Mouse (Mus musculus) liver, embryonic 15.5 days (tissue): ENCODE measurements at regions not wholly inside any gene's neighbourhood (a gene's known extent, or its start where the extent isn't known, plus 50 kb on each side); places are given as distances from the start of the nearest gene placed in this dataset.

ENCODE experiments used
- ATAC-seq: fragments of 200-750 bp; cut with Nextera tagmentation; 2 replicates; pipeline ENCODE4 v1.8.0; 2017; ENCODE audit warnings: moderate number of reproducible peaks, mild to moderate bottlenecking, moderate library complexity; ENCODE audit not compliant: insufficient read depth
- H3K27ac ChIP-seq: fragments of 300-500 bp; sonication (generic); replicated peaks from 2 replicates; pipeline ENCODE4 v1.5.1; 2015; ENCODE audit warnings: mild to moderate bottlenecking, inconsistent platforms
- H3K27me3 ChIP-seq: fragments of 300-500 bp; sonication (generic); 2 replicates; pipeline ENCODE4 v1.6.1; 2015; ENCODE audit warnings: mild to moderate bottlenecking, inconsistent platforms
- H3K36me3 ChIP-seq: fragments of 300-500 bp; sonication (generic); replicated peaks from 2 replicates; pipeline ENCODE4 v1.6.1; 2015; ENCODE audit warnings: moderate library complexity, mild to moderate bottlenecking, inconsistent platforms
- H3K4me1 ChIP-seq: fragments of 300-500 bp; sonication (generic); replicated peaks from 2 replicates; pipeline ENCODE4 v1.6.1; 2015; ENCODE audit warnings: inconsistent platforms
- H3K4me2 ChIP-seq: fragments of 300-500 bp; sonication (generic); 2 replicates; pipeline ENCODE4 v1.6.1; 2015; ENCODE audit warnings: moderate library complexity, mild to moderate bottlenecking, inconsistent platforms
- H3K4me3 ChIP-seq: fragments of 300-500 bp; sonication (generic); replicated peaks from 2 replicates; pipeline ENCODE4 v1.5.1; 2015; ENCODE audit warnings: mild to moderate bottlenecking, inconsistent platforms
- H3K9ac ChIP-seq: fragments of 300-500 bp; sonication (generic); 2 replicates; pipeline ENCODE4 v1.6.1; 2015; ENCODE audit warnings: moderate library complexity, mild to moderate bottlenecking, inconsistent platforms
- H3K9me3 ChIP-seq: fragments of 300-500 bp; sonication (generic); replicated peaks from 2 replicates; pipeline ENCODE4 v1.6.1; 2016; ENCODE audit warnings: inconsistent platforms
- WGBS: fragments of 180-500 bp; shearing (Covaris S2); methylation state at CpG from one replicate; pipeline ENCODE4 v1.1.7; 2015; ENCODE audit warnings: mixed read lengths; ENCODE audit not compliant: insufficient replicate concordance; 5-methylcytosine and 5-hydroxymethylcytosine counted together

DNA sequence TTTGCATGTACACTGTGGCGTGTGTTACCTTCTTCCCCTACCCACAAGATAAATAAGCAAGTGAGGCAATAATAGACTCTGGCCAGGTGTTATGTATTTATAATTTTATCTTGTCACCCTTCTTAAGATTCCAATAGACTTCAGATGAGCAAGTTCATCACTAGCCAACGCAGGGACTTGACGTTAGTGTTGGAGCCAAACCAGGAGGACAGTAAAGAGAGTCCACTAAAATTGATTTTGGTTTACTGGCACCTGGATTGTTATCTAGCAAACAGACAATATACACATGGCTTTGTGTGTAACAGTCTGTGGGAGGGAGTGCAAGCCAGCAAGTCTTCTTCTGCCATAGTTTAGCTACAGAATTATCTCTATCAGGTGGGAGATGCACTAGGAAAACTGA is 236.0 kb downstream of the Ndfip2 start:
- no peak overlapping the region for H3K4me2 ChIP-seq
- no peak overlapping the region for H3K27ac ChIP-seq
- H3K27me3 ChIP-seq: no peaks in the 10 kb centered on the region
- H3K9ac ChIP-seq: no peak overlapping the region
- ATAC-seq: no peak
- H3K4me3 ChIP-seq: no peak overlapping the region
- no peaks in the 10 kb centered on the region for H3K4me1 ChIP-seq
- no peaks in the 10 kb centered on the region for H3K9me3 ChIP-seq
- WGBS: 60% methylated on average over 3 of the region's 3 CpGs
- H3K36me3 ChIP-seq: no peaks in the 10 kb centered on the region

DNA sequence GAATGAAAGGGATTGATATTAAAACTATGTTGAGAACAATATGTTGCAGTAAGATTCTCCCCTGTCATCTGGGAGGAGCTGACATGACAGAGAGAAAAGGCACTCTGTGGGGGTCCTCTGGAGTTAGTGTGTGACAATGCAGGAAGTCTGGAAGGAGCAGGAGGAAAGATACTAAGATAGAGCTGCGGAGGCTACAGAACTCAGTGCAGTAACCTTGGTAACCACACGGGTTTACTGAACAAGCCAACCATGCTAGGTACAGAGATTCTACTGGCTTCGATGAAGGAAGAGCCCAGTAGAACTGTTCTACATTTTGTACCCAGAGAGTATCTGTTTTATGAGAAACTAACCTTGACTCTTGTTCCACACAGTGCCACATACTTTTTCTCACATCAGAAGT is 231.8 kb downstream of the Ndfip2 start:
- no peaks in the 10 kb centered on the region for H3K9me3 ChIP-seq
- H3K36me3 ChIP-seq: no peaks in the 10 kb centered on the region
- H3K4me3 ChIP-seq: no peak overlapping the region
- no peaks in the 10 kb centered on the region for H3K27me3 ChIP-seq
- H3K9ac ChIP-seq: no peak overlapping the region
- 32% methylated on average over 3 of the region's 3 CpGs for WGBS
- ATAC-seq: no peak
- H3K4me2 ChIP-seq: no peak overlapping the region
- H3K4me1 ChIP-seq: no peaks in the 10 kb centered on the region
- H3K27ac ChIP-seq: no peak overlapping the region

DNA sequence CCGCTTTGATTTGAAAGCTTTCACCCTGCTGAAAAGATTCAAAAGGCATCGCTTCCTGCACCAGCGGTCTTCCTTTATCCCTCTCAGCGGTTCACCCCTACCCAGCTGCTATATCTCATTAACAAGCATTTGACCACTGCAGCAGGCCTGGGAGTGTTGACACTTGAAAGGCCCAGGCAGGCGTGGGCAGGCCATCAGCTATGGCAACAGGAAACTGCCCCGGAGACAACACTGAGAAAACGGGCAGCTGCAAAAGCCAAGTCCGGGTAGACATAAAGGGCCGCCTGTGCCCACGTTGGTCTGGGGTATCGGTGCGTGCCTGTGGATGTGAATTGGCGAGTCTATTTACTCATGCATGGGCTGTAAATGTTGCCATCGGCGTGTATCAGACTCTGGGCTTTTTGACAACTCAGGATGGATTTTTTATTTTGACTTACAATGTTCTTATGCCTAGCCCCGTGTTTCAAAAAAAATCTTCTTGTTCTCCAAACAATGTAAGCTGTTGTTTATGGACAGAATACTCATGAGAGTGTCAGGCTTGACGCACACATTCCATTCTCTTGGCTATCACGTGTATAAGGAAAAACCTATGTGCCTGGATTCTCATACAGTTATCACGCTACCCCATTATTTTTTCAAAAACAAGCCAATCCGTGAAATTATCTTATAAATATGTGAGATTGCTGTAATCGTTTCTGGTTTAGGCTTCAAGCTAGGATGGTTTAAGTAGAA is 225.1 kb downstream of the Ndfip2 start:
- 16% methylated on average over 21 of the region's 21 CpGs for WGBS
- Histone ChIP-seq H3K9ac (no peak overlapping the region), H3K4me2 (peak overlapping the region; percentile 54), H3K27me3 (no peaks in the 10 kb centered on the region), H3K9me3 (no peaks in the 10 kb centered on the region), H3K27ac (no peak overlapping the region), H3K4me3 (peak overlapping the region; percentile 34), H3K36me3 (no peaks in the 10 kb centered on the region), H3K4me1 (no peaks in the 10 kb centered on the region)
- ATAC-seq: no peak

DNA sequence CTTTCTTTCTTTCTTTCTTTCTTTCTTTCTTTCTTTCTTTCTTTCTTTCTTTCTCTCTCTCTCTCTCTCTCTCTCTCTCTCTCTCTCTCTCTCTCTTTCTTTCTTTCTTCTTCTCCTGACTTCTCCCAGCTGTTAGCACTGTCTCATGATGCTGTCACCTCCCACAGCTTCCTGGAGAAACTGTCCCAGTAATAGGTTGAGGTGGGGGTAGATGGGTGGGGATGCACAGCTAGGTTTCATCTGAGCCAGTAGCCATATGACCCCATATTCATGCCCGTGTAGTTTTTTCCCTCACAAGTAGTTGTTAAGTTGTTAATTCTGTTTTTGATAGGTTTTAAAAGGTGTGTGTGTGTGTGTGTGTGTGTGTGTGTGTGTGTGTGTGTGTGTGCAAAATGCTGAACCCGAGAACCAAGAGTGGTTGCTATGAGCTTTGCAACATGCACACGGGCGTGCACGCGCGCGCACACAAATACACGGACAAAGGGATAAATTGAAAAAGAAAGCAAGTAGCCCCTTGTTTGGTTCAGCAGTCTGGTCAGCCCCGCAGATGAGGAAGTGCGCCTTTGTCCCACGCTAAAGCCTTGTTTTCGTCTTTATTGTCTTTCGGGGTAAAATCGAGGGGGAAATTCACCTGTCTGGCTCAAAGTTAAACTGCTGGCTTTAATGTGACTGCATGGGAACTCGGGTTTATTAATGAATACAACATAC is 224.4 kb downstream of the Ndfip2 start:
- Histone ChIP-seq H3K9ac (no peak overlapping the region), H3K4me3 (peak overlapping the region; percentile 34)

DNA sequence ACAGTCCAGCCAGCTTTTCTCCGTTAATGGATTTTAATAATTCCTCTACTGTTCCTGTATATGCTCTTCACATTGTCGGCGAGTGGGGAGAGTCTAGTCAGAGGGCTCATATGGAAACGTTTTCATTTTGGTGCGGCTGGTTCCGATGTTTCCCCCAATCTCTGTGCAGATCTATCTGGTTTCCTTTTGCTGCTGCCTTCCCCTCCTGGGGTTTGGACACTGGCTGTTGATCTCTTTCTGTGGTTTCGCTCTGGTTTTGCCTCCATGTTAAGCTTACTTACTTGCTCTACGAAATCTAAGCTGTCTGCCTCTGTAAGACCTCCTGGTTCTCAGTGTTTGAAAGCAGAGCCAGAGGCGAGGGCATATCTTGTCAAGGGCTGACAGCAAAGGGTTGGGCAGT is 221.7 kb downstream of the Ndfip2 start:
- Histone ChIP-seq H3K9ac (no peak overlapping the region), H3K4me1 (no peaks in the 10 kb centered on the region), H3K4me3 (no peak overlapping the region), H3K27me3 (no peaks in the 10 kb centered on the region), H3K36me3 (no peaks in the 10 kb centered on the region), H3K4me2 (peak overlapping the region; percentile 7; the same call in 1 of the 2 replicates), H3K27ac (no peak overlapping the region), H3K9me3 (no peaks in the 10 kb centered on the region)
- ATAC-seq: no peak
- WGBS: 15% methylated on average over 9 of the region's 9 CpGs

More for the DNA sequence above, 224.4 kb downstream of the Ndfip2 start:
- Histone ChIP-seq H3K4me2 (peak overlapping the region; percentile 54), H3K36me3 (no peaks in the 10 kb centered on the region), H3K9me3 (no peaks in the 10 kb centered on the region), H3K4me1 (no peaks in the 10 kb centered on the region), H3K27ac (no peak overlapping the region), H3K27me3 (no peaks in the 10 kb centered on the region)
- WGBS: 3% methylated on average over 16 of the region's 16 CpGs
- no peak for ATAC-seq

DNA sequence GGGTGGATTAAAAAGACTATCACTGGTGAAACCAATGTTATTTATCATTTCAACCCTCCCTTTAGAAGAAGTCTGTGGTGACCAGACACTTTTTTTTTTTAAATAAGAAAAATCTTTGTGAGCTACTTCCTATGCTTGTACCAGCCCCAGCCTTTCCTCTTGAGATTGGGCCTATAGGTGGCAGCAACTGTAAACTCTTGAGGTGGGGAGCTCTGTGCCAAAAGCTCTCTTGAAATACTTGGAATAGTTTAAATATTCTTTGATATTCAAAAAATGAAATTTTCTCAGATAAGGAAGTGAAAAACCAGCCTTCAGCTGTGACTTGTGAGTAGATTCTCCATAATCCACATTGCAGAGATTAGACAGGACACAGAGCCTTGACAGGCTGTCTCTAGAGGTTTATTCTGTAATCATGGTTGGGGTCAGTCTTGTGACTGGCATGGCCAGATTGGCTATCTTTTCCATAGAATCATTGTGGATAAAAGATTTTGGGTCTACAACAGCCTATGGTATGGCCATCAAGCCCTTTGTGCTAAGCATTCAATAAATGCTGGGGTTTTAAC is 216.7 kb downstream of the Ndfip2 start:
- H3K27ac ChIP-seq: no peak overlapping the region
- no peak overlapping the region for H3K9ac ChIP-seq
- H3K4me3 ChIP-seq: no peak overlapping the region
- no peaks in the 10 kb centered on the region for H3K36me3 ChIP-seq
- no peaks in the 10 kb centered on the region for H3K9me3 ChIP-seq
- no peak overlapping the region for H3K4me2 ChIP-seq
- no peaks in the 10 kb centered on the region for H3K4me1 ChIP-seq
- no peaks in the 10 kb centered on the region for H3K27me3 ChIP-seq
- no peak for ATAC-seq

DNA sequence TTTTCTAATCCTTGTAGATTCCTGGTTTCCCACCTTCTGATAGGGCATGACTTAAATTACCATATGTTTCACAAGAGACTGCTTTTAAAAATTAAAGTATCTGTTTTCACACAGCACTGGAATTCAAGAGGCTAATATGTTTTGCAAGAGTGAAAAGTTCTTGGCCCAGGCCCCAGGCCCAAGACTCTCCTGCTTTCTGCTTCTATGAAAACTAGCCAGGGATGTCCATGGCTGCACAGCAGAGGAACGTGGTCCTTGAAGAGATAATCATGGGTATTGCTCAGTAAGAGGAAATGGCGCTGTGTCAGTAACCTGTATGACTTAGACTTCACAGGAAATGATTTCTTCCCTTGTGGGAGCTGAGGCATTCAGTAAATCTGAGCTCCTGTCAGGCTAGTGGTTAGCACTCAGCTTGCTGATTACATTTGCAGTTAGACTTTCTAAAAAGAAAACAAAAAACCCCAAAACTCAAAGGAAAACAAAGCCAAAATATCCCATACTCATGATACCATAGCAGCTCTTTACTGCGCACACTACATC is 190.6 kb downstream of the Ndfip2 start:
- WGBS: 30% methylated on average over 3 of the region's 3 CpGs

DNA sequence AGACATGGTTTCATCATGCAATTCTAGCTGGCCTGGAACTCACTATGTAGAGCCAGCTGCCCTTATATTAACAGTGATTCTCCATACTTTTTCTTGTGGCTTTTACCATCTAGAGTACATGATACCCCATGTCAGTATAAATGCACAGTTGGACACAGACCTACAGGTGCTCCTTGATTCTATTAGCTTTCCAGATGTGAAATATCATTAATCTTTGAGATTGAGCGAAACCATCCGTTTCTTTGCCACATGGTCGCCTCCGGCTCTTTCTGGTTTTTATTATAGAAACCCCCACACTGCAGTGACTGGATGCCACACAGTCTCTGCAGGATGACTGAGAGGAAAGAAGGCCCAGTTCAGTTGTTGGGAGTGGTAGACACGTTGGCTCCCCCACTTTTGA is 188.7 kb downstream of the Ndfip2 start:
- Histone ChIP-seq H3K36me3 (no peaks in the 10 kb centered on the region), H3K4me3 (no peak overlapping the region), H3K4me2 (no peak overlapping the region), H3K9ac (no peak overlapping the region), H3K4me1 (no peaks in the 10 kb centered on the region), H3K9me3 (no peaks in the 10 kb centered on the region), H3K27me3 (no peaks in the 10 kb centered on the region), H3K27ac (no peak overlapping the region)
- no peak for ATAC-seq
- WGBS: 70% methylated on average over 5 of the region's 5 CpGs

More for the DNA sequence above, 190.6 kb downstream of the Ndfip2 start:
- no peaks in the 10 kb centered on the region for H3K36me3 ChIP-seq
- no peak overlapping the region for H3K9ac ChIP-seq
- H3K4me3 ChIP-seq: no peak overlapping the region
- H3K4me1 ChIP-seq: no peaks in the 10 kb centered on the region
- ATAC-seq: no peak
- H3K9me3 ChIP-seq: no peaks in the 10 kb centered on the region
- H3K27me3 ChIP-seq: no peaks in the 10 kb centered on the region
- H3K27ac ChIP-seq: no peak overlapping the region
- H3K4me2 ChIP-seq: no peak overlapping the region

DNA sequence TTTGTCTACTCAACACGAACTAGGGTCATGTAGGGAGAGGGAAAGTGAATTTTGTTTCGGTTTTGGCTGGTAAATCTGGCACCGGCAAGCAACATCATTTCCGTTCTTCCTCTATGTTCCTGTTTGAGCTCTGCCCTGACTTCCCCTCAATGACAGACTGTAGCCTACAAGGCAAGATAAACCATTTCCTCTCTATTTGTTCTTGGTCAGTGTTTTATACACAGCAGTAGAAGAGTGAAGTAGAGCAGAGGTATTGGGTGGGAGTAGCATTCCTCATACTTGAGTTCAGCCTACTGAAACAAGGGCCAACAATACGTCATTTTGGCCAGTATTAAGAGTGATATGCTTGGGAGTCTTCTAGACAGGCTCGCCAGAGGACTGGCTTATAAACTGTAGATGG is 177.0 kb downstream of the Ndfip2 start:
- Histone ChIP-seq H3K4me2 (no peak overlapping the region), H3K27ac (no peak overlapping the region), H3K9me3 (no peaks in the 10 kb centered on the region), H3K36me3 (no peaks in the 10 kb centered on the region), H3K9ac (no peak overlapping the region), H3K27me3 (no peaks in the 10 kb centered on the region), H3K4me3 (no peak overlapping the region), H3K4me1 (peaks cover 3% of the 10 kb centered on the region; the same call in 1 of the 2 replicates)
- 21% methylated on average over 6 of the region's 6 CpGs for WGBS
- no peak for ATAC-seq

DNA sequence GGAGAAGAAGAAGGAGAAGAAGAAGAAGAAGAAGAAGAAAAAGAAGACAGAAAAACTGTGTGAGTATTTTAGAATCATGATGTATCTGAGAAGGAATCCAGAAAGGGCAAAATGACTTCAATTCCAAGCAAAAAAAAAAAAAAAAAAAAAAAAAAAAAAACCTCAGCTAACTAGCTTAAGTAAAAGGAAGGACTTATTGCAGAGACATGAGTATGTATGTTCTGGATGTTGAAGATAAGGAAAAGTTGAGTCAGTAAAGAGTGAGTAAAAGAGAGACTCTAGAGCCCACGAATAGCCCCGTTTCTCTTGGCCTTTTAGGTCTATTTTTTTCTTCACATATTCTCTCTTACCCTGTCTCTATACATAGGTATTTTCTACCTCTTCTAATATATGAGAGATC is 175.1 kb downstream of the Ndfip2 start:
- no peak for ATAC-seq
- Histone ChIP-seq H3K9ac (no peak overlapping the region), H3K4me1 (peaks cover 3% of the 10 kb centered on the region; the same call in 1 of the 2 replicates), H3K27me3 (no peaks in the 10 kb centered on the region), H3K27ac (no peak overlapping the region), H3K9me3 (no peaks in the 10 kb centered on the region), H3K4me3 (no peak overlapping the region), H3K4me2 (no peak overlapping the region), H3K36me3 (no peaks in the 10 kb centered on the region)
- WGBS: 22% methylated on average over 2 of the region's 2 CpGs

DNA sequence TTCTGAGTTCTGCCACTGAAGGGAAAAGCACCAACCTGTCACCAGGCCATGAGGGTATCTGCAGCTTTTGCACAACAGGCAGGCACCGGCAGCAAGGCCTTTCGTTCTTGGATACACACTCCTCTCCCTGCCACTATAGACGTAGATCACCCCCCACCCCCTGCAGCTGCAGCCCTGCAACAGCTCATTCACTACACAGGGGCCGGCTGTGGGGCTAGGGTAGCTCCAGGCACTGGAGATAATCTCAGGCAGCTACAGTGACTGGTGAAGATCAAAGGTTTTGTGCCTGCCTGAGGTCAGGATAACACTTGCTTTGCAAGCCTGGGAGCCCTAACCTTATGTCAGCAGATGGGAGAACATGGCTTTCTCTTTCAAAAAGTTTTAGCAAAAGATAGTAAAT is 174.3 kb downstream of the Ndfip2 start:
- Histone ChIP-seq H3K36me3 (no peaks in the 10 kb centered on the region), H3K4me2 (no peak overlapping the region), H3K9ac (no peak overlapping the region), H3K4me3 (no peak overlapping the region), H3K27ac (no peak overlapping the region), H3K27me3 (no peaks in the 10 kb centered on the region), H3K4me1 (peaks cover 3% of the 10 kb centered on the region; the same call in 1 of the 2 replicates), H3K9me3 (no peaks in the 10 kb centered on the region)
- ATAC-seq: no peak
- WGBS: 17% methylated on average over 4 of the region's 4 CpGs
